Mouse (Mus musculus) stomach, postnatal 0 days (tissue): ENCODE results near the gene Urb2. TPM values are rescaled to one million over a fixed set of nuclear protein-coding genes. Genes with fewer than 3 reads are reported as not detected.
"Not testable (repeated sequence)": the region's sequence is repeated elsewhere in the genome, so short reads cannot be mapped to it uniquely, and the experiment has no call there.

Source experiments
- ATAC-seq: fragments of 200-750 bp; cut with Nextera tagmentation; 2 replicates; pipeline ENCODE4 v1.8.0; 2017; ENCODE audit not compliant: low FRiP score, low TSS enrichment
- DNase-seq: peaks from one replicate; pipeline ENCODE4 v3.0.0-alpha.2; 2016; ENCODE audit warnings: low spot score
- H3K27ac ChIP-seq: fragments of 300-500 bp; sonication (generic); replicated peaks from 2 replicates; pipeline ENCODE4 v1.5.1; 2014; ENCODE audit warnings: mild to moderate bottlenecking, control low read depth
- H3K27me3 ChIP-seq: fragments of 300-500 bp; sonication (generic); 2 replicates; pipeline ENCODE4 v1.6.1; 2014; ENCODE audit warnings: low read length; ENCODE audit not compliant: control insufficient read depth, insufficient read depth
- H3K36me3 ChIP-seq: fragments of 300-500 bp; sonication (generic); 2 replicates; pipeline ENCODE4 v1.6.1; 2014; ENCODE audit warnings: low read length, mixed read lengths; ENCODE audit not compliant: control insufficient read depth, insufficient read depth
- H3K4me1 ChIP-seq: fragments of 300-500 bp; sonication (generic); replicated peaks from 2 replicates; pipeline ENCODE4 v1.6.1; 2014; ENCODE audit warnings: antibody characterized with exemption; ENCODE audit not compliant: control insufficient read depth, insufficient read depth
- H3K4me2 ChIP-seq: fragments of 300-500 bp; sonication (generic); replicated peaks from 2 replicates; pipeline ENCODE4 v1.6.1; 2014; ENCODE audit warnings: low read depth, mild to moderate bottlenecking, control low read depth, moderate library complexity
- H3K4me3 ChIP-seq: fragments of 300-500 bp; sonication (generic); 2 replicates; pipeline ENCODE4 v1.5.1; 2014; ENCODE audit warnings: low read depth, low read length, control low read depth
- H3K9ac ChIP-seq: fragments of 300-500 bp; sonication (generic); 2 replicates; pipeline ENCODE4 v1.6.1; 2014; ENCODE audit warnings: mild to moderate bottlenecking, low read length, control low read depth, mixed read lengths
- H3K9me3 ChIP-seq: fragments of 300-500 bp; sonication (generic); 2 replicates; pipeline ENCODE4 v1.6.1; 2016; ENCODE audit warnings: low read length; ENCODE audit not compliant: control insufficient read depth
- CTCF ChIP-seq: IDR thresholded peaks from 2 replicates; pipeline ENCODE4 v1.5.1; 2016; ENCODE audit warnings: antibody characterized with exemption, low read depth, mild to moderate bottlenecking, moderate library complexity
- EP300 ChIP-seq: optimal IDR thresholded peaks from 2 replicates; pipeline ENCODE3; 2016; ENCODE audit warnings: antibody characterized with exemption
- WGBS: fragments of 180-500 bp; shearing (Covaris S2); extraction: QIAGEN DNeasy Blood & Tissue Kit; methylation state at CpG from one replicate; pipeline ENCODE4 v1.1.7; 2014; 5-methylcytosine and 5-hydroxymethylcytosine counted together
- polyA plus RNA-seq: library from polyadenylated mRNA; unstranded; fragments of >200 nt; fragmentation: Nextera tagmentation; extraction: Ambion mirVana; gene quantifications from 2 replicates; pipeline ENCODE4 v1.2.1, GENCODE M21; 2015

Urb2 gene
- polyA plus RNA-seq, 1 experiment from 2014 or later = 1.2 TPM

DNA sequence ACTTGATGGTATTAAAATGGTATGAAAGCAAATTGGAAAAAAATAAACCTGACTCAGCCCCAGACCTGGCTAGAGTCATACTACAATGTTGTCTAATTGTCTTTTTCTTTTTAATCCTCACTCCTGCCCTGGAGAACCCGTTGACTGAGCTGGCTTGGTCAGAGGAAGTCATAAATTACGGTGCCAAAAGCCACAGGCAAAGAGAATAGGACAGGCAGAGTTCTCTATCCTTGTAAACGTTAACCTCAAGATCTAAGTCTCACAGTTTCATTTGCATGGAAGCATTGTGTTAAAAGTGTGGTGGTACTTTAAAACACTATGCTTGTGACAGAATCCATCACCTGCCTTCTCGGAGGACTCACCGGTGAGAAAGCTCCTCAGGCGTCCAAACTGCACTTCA is 13.5 kb upstream of the Urb2 start:
- no peak for DNase-seq
- WGBS = 72% methylated on average over 6 of the region's 6 CpGs
- Histone ChIP-seq H3K4me2 (no peak overlapping the region), H3K27ac (no peak overlapping the region), H3K4me3 (no peak overlapping the region), H3K9ac (no peak overlapping the region), H3K27me3 (no peaks in the 10 kb centered on the region), H3K4me1 (no peaks in the 10 kb centered on the region), H3K9me3 (no peaks in the 10 kb centered on the region), H3K36me3 (peaks cover 24% of the 10 kb centered on the region)
- TF ChIP-seq CTCF (no peak), EP300 (no peak)
- no peak for ATAC-seq

- no peaks in the 10 kb centered on the region for H3K27me3 ChIP-seq
- no peak for TF ChIP-seq CTCF
- TF ChIP-seq EP300 = no peak
- WGBS = 70% methylated on average over 3 of the region's 3 CpGs
- no peak for ATAC-seq
- H3K27ac ChIP-seq = no peak overlapping the region
- peaks cover 16% of the 10 kb centered on the region for H3K36me3 ChIP-seq
- H3K9me3 ChIP-seq = no peaks in the 10 kb centered on the region
- DNase-seq = no peak
- H3K4me2 ChIP-seq = no peak overlapping the region
- no peaks in the 10 kb centered on the region for H3K4me1 ChIP-seq
- H3K4me3 ChIP-seq = no peak overlapping the region
- H3K9ac ChIP-seq = no peak overlapping the region
These were observed 9.7 kb upstream of the Urb2 start for GRCm38 (mm10) chr8:124011580-124011979.

DNA sequence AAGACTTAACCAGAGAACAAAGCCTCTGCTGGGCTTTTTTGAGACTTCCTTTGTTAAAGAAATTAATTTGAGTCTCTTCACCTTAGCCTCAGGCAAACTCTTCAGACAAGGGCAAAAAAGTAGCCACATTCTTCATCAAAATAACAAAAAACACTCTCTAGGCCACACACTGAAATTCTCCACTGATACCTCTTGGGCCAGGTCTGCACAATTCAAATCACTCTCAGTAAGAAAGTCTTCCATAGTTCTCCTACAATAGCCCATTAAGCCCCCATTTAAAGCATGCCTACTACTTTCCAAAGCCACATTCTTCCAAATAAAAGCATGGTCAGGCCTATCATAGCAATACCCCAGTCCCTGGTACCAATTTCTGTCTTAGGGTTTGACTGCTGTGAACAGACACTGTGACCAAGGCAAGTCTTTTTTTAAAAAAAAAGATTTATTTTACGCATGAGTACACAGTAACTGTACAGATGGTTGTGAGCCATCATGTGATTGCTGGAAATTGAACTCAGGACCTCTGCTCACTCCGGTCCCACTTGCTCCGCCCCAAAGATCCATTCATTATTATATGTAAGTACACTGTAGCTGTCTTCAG is 9.2 kb upstream of the Urb2 start:
- 97% methylated on average over 3 of the region's 3 CpGs for WGBS
- no peak for TF ChIP-seq CTCF
- no peak for TF ChIP-seq EP300
- DNase-seq (no peak), ATAC-seq (no peak)
- Histone ChIP-seq H3K9ac (no peak overlapping the region), H3K9me3 (no peaks in the 10 kb centered on the region), H3K27ac (no peak overlapping the region), H3K4me1 (no peaks in the 10 kb centered on the region), H3K36me3 (peaks cover 14% of the 10 kb centered on the region), H3K4me3 (no peak overlapping the region), H3K27me3 (no peaks in the 10 kb centered on the region), H3K4me2 (no peak overlapping the region)

- not testable (repeated sequence) for H3K4me3 ChIP-seq, H3K27me3 ChIP-seq, ATAC-seq, H3K27ac ChIP-seq, H3K9ac ChIP-seq, DNase-seq, H3K4me1 ChIP-seq, H3K4me2 ChIP-seq, H3K9me3 ChIP-seq, H3K36me3 ChIP-seq
- 78% methylated on average over 5 of the region's 7 CpGs for WGBS
These were observed 7.0 kb upstream of the Urb2 start for GRCm38 (mm10) chr8:124014299-124014698.

- Histone ChIP-seq H3K36me3 (peaks cover 4% of the 10 kb centered on the region; the same call in 1 of the 2 replicates), H3K27ac (no peak overlapping the region; the same call in 1 of the 2 replicates), H3K4me1 (0 out of 2 replicates have a peak, but pooled peaks cover 1% of the 10 kb centered on the region), H3K9me3 (no peaks in the 10 kb centered on the region), H3K4me3 (no peak overlapping the region), H3K27me3 (no peaks in the 10 kb centered on the region), H3K4me2 (no peak overlapping the region), H3K9ac (no peak overlapping the region)
- TF ChIP-seq CTCF (no peak), EP300 (no peak)
- no peak for DNase-seq
- 38% methylated on average over 3 of the region's 3 CpGs for WGBS
- ATAC-seq = 0 out of 2 replicates have a peak, but pooled peaks have one; percentile 59
These were observed 6.6 kb upstream of the Urb2 start for GRCm38 (mm10) chr8:124014751-124015150.

DNA sequence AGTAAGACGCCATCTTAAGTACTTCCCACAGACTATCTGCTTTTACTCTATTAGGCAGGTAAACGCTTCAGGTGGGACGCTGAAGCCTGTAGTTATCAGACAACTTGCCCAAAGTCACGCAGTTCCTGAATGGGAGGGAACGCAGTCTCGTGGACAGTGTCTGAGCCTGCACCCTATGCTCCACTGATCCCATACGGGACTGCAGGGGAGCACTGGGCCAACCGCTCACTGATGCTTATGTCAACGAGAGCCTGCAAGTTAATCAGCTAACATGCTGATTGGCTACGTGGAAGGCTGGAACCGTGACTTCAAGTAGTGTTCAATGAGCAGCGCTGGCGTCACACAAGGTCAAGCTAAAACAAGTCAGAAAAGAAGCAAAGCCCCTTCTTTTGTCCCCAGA is 1.5 kb upstream of the Urb2 start:
- 0 out of 2 replicates have a peak, but pooled peaks cover 3% of the 10 kb centered on the region for H3K4me1 ChIP-seq
- H3K4me2 ChIP-seq = peak overlapping the region; percentile 82
- peak overlapping the region; percentile 92 for H3K27ac ChIP-seq
- no peaks in the 10 kb centered on the region for H3K9me3 ChIP-seq
- no peaks in the 10 kb centered on the region for H3K27me3 ChIP-seq
- DNase-seq = peak; percentile 63
- peak overlapping the region; percentile 72 for H3K4me3 ChIP-seq
- TF ChIP-seq EP300 = no peak
- TF ChIP-seq CTCF = no peak
- peak; percentile 55 for ATAC-seq
- peak overlapping the region; percentile 87; the same call in 1 of the 2 replicates for H3K9ac ChIP-seq
- peaks cover 2% of the 10 kb centered on the region; the same call in 1 of the 2 replicates for H3K36me3 ChIP-seq
- 28% methylated on average over 13 of the region's 13 CpGs for WGBS
